Mouse (Mus musculus) cerebellum, adult 11 months (tissue): ENCODE measurements around the gene Kcnj14.

Source experiments
- DNase-seq: peaks from one replicate; pipeline ENCODE4 v3.0.0; 2022

The Kcnj14 gene

GRCm38 (mm10) chr7:45824598-45824997 lies at the start of gene Kcnj14:
Gene Kcnj14 (minus strand): TSS chr7:45824782.
- DNase-seq, result no peak

GRCm38 (mm10) chr7:45873061-45873947 lies 48.7 kb upstream of the Kcnj14 start:
- DNase-seq, result peak; percentile 57

- peak; percentile 86 for DNase-seq
Measured at GRCm38 (mm10) chr7:45872624-45873023, 48.0 kb upstream of the Kcnj14 start, which contains the start of gene Kdelr1. Gene Kdelr1 (plus strand): TSS chr7:45872772.

- no peak for DNase-seq
Measured at GRCm38 (mm10) chr7:45870282-45871058, 45.9 kb upstream of the Kcnj14 start.

- DNase-seq, result no peak
Measured at GRCm38 (mm10) chr7:45869787-45870186, 45.2 kb upstream of the Kcnj14 start.

GRCm38 (mm10) chr7:45869107-45869670 lies 44.6 kb upstream of the Kcnj14 start:
- no peak for DNase-seq

- no peak for DNase-seq
Measured at GRCm38 (mm10) chr7:45867871-45868270, 43.3 kb upstream of the Kcnj14 start.

- DNase-seq, result peak; percentile 69
Measured at GRCm38 (mm10) chr7:45865925-45866910, 41.6 kb upstream of the Kcnj14 start.

- no peak for DNase-seq
Measured at GRCm38 (mm10) chr7:45864435-45864834, 39.9 kb upstream of the Kcnj14 start.

GRCm38 (mm10) chr7:45862804-45863203 lies 38.2 kb upstream of the Kcnj14 start:
- DNase-seq, result no peak

- no peak for DNase-seq
Measured at GRCm38 (mm10) chr7:45859008-45859407, 34.4 kb upstream of the Kcnj14 start.

GRCm38 (mm10) chr7:45856950-45857901 lies 32.6 kb upstream of the Kcnj14 start:
- DNase-seq, result peak; percentile 59

- DNase-seq, result no peak
Measured at GRCm38 (mm10) chr7:45853089-45853488, 28.5 kb upstream of the Kcnj14 start.

- DNase-seq, result no peak
Measured at GRCm38 (mm10) chr7:45850661-45851060, 26.1 kb upstream of the Kcnj14 start.

- no peak for DNase-seq
Measured at GRCm38 (mm10) chr7:45848447-45849027, 24.0 kb upstream of the Kcnj14 start.

- no peak for DNase-seq
Measured at GRCm38 (mm10) chr7:45842950-45843744, 18.6 kb upstream of the Kcnj14 start.

GRCm38 (mm10) chr7:45833924-45834323 lies 9.3 kb upstream of the Kcnj14 start:
- no peak for DNase-seq

GRCm38 (mm10) chr7:45833148-45833790 lies 8.7 kb upstream of the Kcnj14 start:
- DNase-seq, result no peak

- no peak for DNase-seq
Measured at GRCm38 (mm10) chr7:45832428-45832827, 7.8 kb upstream of the Kcnj14 start.
